8 mouse cellular contexts compared by ENCODE assay signal in the genomic region with DNA sequence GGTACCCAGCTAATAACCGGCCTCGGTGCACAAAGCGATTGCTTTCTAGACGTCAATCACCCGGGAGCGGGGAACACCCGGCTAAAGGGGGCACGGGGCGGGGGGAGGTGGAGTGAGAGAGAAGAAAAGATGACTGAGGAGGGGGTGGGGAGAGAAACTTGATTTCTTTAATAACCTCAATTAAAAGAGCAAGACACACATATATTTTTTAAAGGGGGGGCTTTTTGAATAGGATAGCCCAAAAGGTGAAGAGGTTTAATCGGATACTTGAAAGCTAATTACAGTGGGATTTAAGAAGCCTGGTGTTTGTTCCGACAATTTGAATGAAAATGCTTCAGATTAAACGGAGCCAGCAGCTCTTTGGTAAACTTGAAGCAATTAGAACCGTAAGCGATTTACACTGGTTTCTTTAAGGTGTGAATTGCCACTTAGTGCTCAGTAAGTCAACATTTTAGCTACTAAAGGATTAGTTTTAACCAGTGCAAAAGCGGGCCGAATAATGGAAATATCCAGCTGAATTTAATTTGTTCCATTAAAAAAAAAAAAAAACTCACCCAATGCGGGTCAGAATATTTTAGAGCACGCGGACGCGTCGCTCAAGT. TPM values are rescaled to one million over a fixed set of nuclear protein-coding genes. Genes with fewer than 3 reads are reported as not detected.
DNase-seq lines count a peak whose midpoint lies in the region; ATAC-seq lines count a peak whose summit lies in the region.

No protein-coding gene starts in this region.

- no peaks in the 10 kb centered on the region for H3K9me3 ChIP-seq in lung, embryonic 15.5 days
- H3K9me3 ChIP-seq in forebrain, embryonic 10.5 days = no peaks in the 10 kb centered on the region
- H3K9me3 ChIP-seq in limb, embryonic 13.5 days = no peaks in the 10 kb centered on the region
- no peaks in the 10 kb centered on the region for H3K9me3 ChIP-seq in stomach, embryonic 14.5 days (ENCODE audit: control insufficient read depth, low read depth, low read length)

- H3K4me2 ChIP-seq in lung, embryonic 15.5 days = peak overlapping the region; percentile 68
- H3K4me2 ChIP-seq in limb, embryonic 13.5 days (replicated peaks) = peak overlapping the region; percentile 75
- peak overlapping the region; percentile 51 for H3K4me2 ChIP-seq in stomach, embryonic 14.5 days (replicated peaks; ENCODE audit: low read depth, low read length)

- no peak for DNase-seq in lung, postnatal 10 days
- DNase-seq in forebrain, embryonic 10.5 days (ENCODE audit: extremely low spot score, low spot score) = peak; percentile 77
- DNase-seq in frontal cortex, postnatal 25 days (ENCODE audit: low spot score in 2 of 2) = no peak
- no peak for DNase-seq in gastrocnemius, adult 18-20 months (ENCODE audit: low spot score)

- peaks cover 36% of the 10 kb centered on the region for H3K4me1 ChIP-seq in lung, embryonic 15.5 days
- peaks cover 44% of the 10 kb centered on the region for H3K4me1 ChIP-seq in forebrain, embryonic 10.5 days
- H3K4me1 ChIP-seq in limb, embryonic 13.5 days = peaks cover 35% of the 10 kb centered on the region
- H3K4me1 ChIP-seq in stomach, embryonic 14.5 days (ENCODE audit: control insufficient read depth, insufficient read depth, low read length) = 0 out of 2 replicates have a peak, but pooled peaks cover 7% of the 10 kb centered on the region

- H3K9ac ChIP-seq in lung, embryonic 15.5 days = no peak overlapping the region
- peak overlapping the region; percentile 63 for H3K9ac ChIP-seq in limb, embryonic 13.5 days
- H3K9ac ChIP-seq in stomach, embryonic 14.5 days (replicated peaks; ENCODE audit: low read depth, low read length) = no peak overlapping the region

- peak overlapping the region; percentile 39 for H3K4me3 ChIP-seq in lung, embryonic 15.5 days
- H3K4me3 ChIP-seq in forebrain, embryonic 10.5 days = peak overlapping the region; percentile 56
- H3K4me3 ChIP-seq in limb, embryonic 13.5 days = peak overlapping the region; percentile 47
- H3K4me3 ChIP-seq in stomach, embryonic 14.5 days (ENCODE audit: low read depth, low read length) = peak overlapping the region; percentile 24

- no peak overlapping the region for H3K27ac ChIP-seq in lung, embryonic 15.5 days
- no peak overlapping the region for H3K27ac ChIP-seq in forebrain, embryonic 10.5 days
- no peak overlapping the region for H3K27ac ChIP-seq in limb, embryonic 13.5 days
- no peak overlapping the region for H3K27ac ChIP-seq in stomach, embryonic 14.5 days (ENCODE audit: low read length)

- H3K27me3 ChIP-seq in lung, embryonic 15.5 days = peaks cover 99% of the 10 kb centered on the region
- peaks cover 100% of the 10 kb centered on the region for H3K27me3 ChIP-seq in forebrain, embryonic 10.5 days (ENCODE audit: poor library complexity, severe bottlenecking)
- H3K27me3 ChIP-seq in limb, embryonic 13.5 days = peaks cover 84% of the 10 kb centered on the region
- peaks cover 56% of the 10 kb centered on the region for H3K27me3 ChIP-seq in stomach, embryonic 14.5 days (ENCODE audit: control insufficient read depth, insufficient read depth, low read length)

- H3K36me3 ChIP-seq in lung, embryonic 15.5 days = no peaks in the 10 kb centered on the region
- H3K36me3 ChIP-seq in forebrain, embryonic 10.5 days (replicated peaks) = no peaks in the 10 kb centered on the region
- no peaks in the 10 kb centered on the region for H3K36me3 ChIP-seq in limb, embryonic 13.5 days
- H3K36me3 ChIP-seq in stomach, embryonic 14.5 days (ENCODE audit: control insufficient read depth, insufficient read depth, low read length) = no peaks in the 10 kb centered on the region

- no peak for ATAC-seq in lung, embryonic 15.5 days (ENCODE audit: borderline replicate concordance, extremely low read depth, low FRiP score, low TSS enrichment)
- ATAC-seq in limb, embryonic 13.5 days (ENCODE audit: low FRiP score, low read depth) = no peak
- no peak for ATAC-seq in stomach, embryonic 14.5 days (ENCODE audit: insufficient number of reproducible peaks, insufficient read depth, low FRiP score, low read depth)
- no peak for ATAC-seq in granulocyte monocyte progenitor cell, adult 5-6 weeks (replicated peaks; ENCODE audit: poor library complexity, severe bottlenecking)

- under 1% methylated on average over 22 of the region's 22 CpGs for WGBS in lung, embryonic 15.5 days
- WGBS in forebrain, embryonic 10.5 days = under 1% methylated on average over 22 of the region's 22 CpGs
- under 1% methylated on average over 22 of the region's 22 CpGs for WGBS in limb, embryonic 13.5 days
- WGBS in stomach, embryonic 14.5 days = 1% methylated on average over 22 of the region's 22 CpGs

RNA-seq across cellular contexts. Expression of gene Lhx8, which starts 1.6 kb away (rescaled TPM):
- 0.08 and 0.11 TPM in 2 replicates for polyA plus RNA-seq in lung, embryonic 15.5 days (2015; fragmentation: Nextera tagmentation; extraction: Ambion mirVana)
- polyA plus RNA-seq in forebrain, embryonic 10.5 days (2016; fragmentation: Nextera tagmentation; extraction: Ambion mirVana) = 2.5 and 4.8 TPM in 2 replicates
- polyA plus RNA-seq in limb, embryonic 13.5 days (2015; fragmentation: Nextera tagmentation; extraction: Ambion mirVana) = 1.5 and 1.8 TPM in 2 replicates
- not detected in 2 replicates for polyA plus RNA-seq in stomach, embryonic 14.5 days (2014; fragmentation: Nextera tagmentation; extraction: Ambion mirVana)
- total RNA-seq in gastrocnemius, adult 18-20 months (2021) = not detected
- total RNA-seq in granulocyte monocyte progenitor cell, adult 5-6 weeks (2014; fragmentation: Nextera tagmentation) = not detected in 2 replicates
- not detected in 2 replicates for total RNA-seq in granulocyte monocyte progenitor cell, adult 5-6 weeks (2017)
